Mouse (Mus musculus) gastrocnemius, postnatal 25 days (tissue): ENCODE measurements at regions not wholly inside any gene's neighbourhood (a gene's known extent, or its start where the extent isn't known, plus 50 kb on each side); places are given as distances from the start of the nearest gene placed in this dataset.

ENCODE experiments used
- DNase-seq: peaks from one replicate; pipeline ENCODE4 v3.0.0; 2022

- no peak for DNase-seq
Measured at GRCm38 (mm10) chr10:123997260-123997659, 733.5 kb downstream of the Fam19a2 start.

DNA sequence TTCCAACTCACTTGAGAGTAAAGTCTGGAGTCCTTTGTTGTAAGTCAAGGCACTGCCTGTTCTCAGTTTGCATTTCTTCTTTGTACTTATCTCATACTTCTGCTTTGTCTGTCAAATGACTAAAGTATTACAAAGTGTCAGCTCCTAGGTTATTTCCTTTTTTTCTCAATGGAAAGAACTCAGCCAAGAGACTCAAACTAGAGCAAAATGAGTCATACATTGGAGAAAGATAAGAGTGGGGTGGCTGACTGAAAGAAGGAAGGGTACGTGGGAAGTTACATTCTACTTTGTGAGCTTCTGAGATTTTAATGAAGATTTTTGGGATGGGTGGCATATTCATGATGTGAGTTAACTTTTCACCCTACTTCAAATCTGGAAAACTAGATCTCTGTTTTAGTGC, 735.2 kb downstream of the Fam19a2 start:
- DNase-seq = no peak

GRCm38 (mm10) chr10:124045031-124045430, 781.2 kb downstream of the Fam19a2 start:
- no peak for DNase-seq

GRCm38 (mm10) chr10:124045791-124046190, 782.0 kb downstream of the Fam19a2 start:
- no peak for DNase-seq

GRCm38 (mm10) chr10:124082756-124083155, 819.0 kb downstream of the Fam19a2 start:
- no peak for DNase-seq

DNA sequence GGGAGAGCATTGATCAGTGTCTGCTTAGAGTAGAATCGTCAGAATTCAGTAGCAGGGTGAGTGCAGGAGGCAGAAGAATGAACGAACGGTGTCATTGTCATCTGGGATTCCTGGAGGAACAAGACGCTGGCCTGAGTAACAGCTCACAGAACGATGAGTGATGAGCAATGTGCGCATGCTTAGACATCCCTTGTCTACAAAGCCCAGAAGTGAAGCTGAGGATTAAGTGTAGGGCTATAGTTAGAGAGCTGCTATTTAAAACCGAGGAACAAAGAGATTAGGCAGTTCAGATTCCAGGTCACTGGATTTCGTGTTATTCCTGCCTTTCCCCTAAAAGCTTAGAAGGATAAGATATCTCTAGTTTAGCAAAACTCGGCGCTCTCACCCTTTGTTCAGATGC, 826.8 kb downstream of the Fam19a2 start:
- DNase-seq = no peak

GRCm38 (mm10) chr10:124091364-124091763, 827.6 kb downstream of the Fam19a2 start:
- DNase-seq = no peak

DNA sequence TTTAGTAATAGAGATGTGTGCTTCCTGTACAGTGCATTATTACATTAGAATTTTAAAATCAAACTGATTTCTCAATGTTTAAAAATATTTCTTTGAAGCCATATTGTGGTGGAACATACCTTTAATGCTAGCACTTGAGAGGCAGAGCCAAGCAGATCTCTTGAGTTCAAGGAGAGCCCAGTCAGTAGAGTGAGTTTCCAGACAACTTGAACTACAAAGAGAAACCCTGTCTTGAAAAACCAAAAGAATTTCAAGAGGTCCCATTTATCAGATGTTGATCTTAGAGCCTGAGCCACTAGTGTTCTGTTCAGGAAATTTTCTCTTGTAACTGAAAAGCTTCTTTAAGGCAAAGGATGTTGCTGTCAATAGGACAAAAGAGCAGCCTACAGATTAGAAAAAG, 855.8 kb downstream of the Fam19a2 start:
- DNase-seq = no peak

- DNase-seq = no peak
Measured at GRCm38 (mm10) chr10:124138456-124138855, 874.7 kb downstream of the Fam19a2 start.

- no peak for DNase-seq
Measured at GRCm38 (mm10) chr10:124142336-124142735, 878.5 kb downstream of the Fam19a2 start.

DNA sequence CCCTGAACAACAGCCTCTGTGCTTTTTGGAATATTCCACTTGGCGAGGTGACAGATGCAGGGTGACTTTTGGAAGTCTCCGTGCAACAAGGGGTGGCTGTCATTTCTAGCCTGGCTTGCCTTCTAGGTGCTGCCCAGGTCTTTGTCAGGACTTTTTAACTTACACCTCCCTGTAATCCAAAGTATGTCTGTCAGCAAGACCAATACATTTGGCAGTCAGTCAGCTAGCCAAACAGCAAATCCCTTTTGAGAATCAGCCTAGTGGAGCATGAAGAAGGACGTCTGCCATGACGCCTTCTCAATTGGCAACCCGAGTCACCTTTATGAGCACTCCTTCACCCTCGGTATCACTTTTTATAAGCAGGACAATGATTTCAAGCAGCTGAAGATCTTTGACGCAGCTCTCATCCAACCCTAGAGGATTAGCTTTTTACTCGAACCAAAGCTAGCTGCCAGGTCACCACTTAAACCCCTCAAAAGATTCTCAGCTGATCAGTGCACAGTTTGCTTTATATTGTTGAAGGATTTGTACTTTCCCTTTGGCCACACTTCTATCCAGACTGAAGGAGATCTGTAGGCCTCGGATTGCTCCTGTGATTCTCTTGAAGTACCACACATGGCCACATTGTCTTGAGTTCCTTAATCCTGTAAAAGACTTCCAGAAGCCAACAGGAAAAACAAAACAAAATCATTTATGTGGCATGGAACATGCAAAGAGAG, 883.1 kb downstream of the Fam19a2 start:
- no peak for DNase-seq

DNA sequence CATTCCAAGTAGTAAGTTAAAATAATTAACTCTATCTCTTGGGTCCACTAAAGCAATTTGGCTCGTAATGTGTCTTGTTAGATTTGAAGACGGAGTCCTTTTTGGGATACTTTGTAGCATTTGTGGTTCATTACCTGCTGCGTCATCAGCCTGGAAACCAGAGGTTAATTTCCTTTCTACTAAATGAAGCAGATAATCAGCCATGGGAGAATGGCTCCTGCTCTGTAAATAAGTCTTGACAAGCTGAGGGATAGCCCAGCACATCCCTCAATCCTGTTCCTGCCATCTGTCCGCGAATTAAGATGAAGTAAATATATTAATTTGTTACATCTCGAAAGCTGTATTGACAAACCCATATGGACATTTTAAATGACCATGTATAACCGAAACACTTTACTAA, 899.6 kb downstream of the Fam19a2 start:
- DNase-seq = no peak

DNA sequence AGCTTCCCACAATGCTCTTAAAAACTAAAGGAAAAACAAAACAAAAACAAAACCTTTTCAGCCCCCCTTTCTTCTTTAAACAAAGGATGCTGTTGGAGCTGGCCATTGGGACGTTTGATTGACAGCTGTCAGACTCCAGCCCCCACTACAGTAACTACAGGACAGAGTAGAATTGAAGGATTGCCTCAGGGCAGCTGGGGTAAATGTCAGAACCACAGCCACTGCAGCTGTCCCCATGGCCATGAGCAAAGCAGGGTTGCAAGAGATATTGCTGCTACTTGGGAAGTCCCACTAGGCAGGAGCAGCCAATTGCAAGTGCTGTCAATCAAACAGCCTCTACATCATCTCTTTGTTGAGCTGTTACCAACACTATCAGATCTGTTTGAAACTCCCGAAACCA, 911.8 kb downstream of the Fam19a2 start:
- DNase-seq = no peak

DNA sequence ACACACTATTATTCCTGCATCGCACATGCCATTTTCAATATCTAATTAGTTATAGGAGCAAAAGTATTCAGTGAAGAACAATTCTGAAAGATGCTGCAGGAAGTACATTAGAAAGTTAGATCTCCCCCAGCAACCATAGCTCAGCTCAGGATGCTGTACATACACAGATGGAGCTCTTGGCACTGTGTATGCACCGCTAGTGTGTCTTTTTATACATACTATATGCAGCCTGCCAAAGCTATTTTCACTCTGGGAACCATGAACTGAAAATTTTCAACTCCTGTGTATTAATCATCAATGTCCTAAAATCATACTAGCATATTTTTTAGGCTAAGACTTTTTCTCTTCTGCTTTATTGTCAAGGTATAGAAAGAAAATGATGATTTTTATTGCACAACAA, 944.5 kb downstream of the Fam19a2 start:
- no peak for DNase-seq

DNA sequence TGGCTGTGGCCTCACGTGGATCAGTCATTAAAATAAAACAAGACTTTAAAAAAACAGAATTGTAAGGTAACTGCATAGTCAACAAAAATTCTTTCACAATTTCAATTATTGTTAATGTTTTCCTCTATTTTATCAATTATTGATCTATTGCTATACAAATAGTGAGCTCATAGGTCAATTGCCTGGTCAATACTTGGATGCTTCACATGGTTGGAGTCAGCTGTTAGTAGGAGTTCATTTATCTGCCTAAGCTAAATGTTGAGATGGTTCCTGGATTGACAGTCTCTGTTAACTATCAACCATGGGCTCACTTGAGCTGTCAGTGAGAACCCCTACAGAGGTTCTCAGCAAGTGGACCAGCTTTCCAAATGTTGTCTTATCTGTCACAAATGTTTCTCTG, 955.7 kb downstream of the Fam19a2 start:
- no peak for DNase-seq

- DNase-seq = no peak
Measured at GRCm38 (mm10) chr10:124222068-124222467, 958.3 kb downstream of the Fam19a2 start.

GRCm38 (mm10) chr10:124227061-124227460, 963.3 kb downstream of the Fam19a2 start:
- no peak for DNase-seq

DNA sequence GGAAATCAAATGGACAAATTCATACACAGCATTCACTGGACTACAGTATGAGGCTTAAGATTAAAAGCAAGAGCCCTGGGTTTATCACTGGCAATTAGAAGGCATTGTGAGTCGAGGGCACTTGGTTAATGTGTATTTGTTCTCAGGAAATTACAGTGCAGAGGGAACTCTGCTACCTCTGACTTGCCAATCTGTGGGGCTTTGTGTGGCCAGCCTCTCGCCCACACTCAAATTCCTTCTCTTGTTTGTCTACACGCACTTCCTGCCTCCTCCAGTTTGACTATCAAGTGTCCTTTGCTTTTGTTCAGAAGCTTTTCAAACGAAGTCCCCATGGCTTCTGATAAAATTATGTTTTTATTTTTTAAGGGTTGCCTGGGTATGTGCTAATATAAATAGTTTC, 985.6 kb downstream of the Fam19a2 start:
- DNase-seq = no peak

- no peak for DNase-seq
Measured at GRCm38 (mm10) chr10:124250004-124250403, 986.2 kb downstream of the Fam19a2 start.

DNA sequence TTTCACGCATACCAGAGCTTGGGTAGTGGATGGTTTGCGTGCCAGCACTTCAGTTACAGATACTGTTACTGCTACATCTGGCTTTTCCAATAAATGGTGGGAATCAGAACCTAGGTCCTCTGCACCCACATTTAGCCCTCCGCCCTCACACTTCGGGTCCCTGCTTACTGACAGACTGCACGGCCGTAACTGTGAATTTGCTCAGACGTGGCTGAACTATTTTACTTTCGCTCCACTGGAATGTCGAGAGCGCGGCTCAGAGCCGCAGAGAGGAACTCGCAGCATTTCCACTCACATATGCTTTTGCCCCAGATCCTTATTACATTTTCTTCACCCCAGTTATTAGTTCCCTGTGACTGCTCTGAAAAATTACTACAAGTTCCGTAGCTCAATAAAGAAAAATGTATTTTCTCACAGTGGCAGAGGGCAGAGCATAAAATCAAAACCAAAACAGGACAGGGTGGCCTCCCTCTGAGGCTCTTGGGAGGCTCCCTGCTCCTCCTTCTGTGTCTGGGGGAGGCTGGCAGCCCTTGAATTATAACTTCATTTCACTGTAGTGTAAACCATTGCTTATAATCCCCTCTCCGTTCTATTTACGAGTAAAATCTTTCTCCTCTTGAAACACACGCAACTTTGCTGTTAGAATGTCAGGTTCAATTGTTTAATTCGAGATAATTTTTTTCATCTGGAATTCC, 1024.7 kb downstream of the Fam19a2 start:
- no peak for DNase-seq

DNA sequence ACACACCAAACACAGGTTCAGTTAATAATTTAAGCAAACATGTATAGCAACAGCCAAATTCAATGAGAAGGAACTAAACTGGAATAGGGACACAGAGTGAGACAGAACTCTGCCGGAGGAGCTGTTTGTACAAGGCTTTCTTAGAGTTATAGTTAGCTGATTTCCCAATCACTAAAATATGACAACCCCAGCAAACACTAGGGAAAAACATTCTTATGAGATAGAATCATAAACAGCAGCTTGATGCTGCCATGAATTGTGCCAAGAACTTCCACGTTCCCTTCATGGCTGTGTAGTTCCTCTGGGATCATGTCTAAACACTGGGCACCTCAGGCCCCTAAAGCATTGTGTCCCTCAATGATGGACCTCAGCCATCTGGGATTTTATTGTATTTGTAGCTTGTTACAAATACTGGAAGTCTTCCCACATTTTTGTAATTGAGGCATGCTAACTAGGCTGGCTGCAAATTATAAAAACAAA, 1033.4 kb downstream of the Fam19a2 start:
- no peak for DNase-seq

- no peak for DNase-seq
Measured at GRCm38 (mm10) chr10:124304683-124305082, 1040.9 kb downstream of the Fam19a2 start.

DNA sequence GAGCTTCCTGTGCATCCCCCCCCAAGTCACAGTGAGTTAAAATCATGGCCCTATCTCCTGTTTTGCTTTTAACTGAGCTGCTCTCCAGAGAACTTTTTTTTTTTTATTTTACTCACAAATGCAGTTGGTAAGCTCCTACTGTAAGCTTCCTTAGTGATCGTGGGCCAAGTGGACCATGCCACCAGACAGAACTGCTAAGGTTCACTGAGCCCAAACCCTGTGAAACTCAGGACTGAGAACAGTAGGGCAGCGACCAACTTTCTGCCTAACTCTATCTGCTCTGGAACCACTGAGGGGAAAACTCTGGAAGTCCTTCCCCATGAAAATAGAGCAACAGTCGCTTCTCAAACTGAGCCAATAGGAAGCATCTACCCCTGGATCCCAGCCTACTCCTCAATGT, 1041.8 kb downstream of the Fam19a2 start:
- no peak for DNase-seq

GRCm38 (mm10) chr10:124318761-124319160, 1055.0 kb downstream of the Fam19a2 start:
- DNase-seq = no peak
